Mouse (Mus musculus) neural tube, embryonic 12.5 days (tissue): ENCODE data around the gene Efemp2. TPM values are rescaled to one million over a fixed set of nuclear protein-coding genes. Genes with fewer than 3 reads are reported as not detected.
"Not testable (repeated sequence)": the region's sequence is repeated elsewhere in the genome, so short reads cannot be mapped to it uniquely, and the experiment has no call there.

Source experiments
- ATAC-seq: fragments of 200-750 bp; cut with Nextera tagmentation; 2 replicates; pipeline ENCODE4 v1.8.0; 2017; ENCODE audit warnings: low read depth, mild to moderate bottlenecking, moderate TSS enrichment, moderate library complexity; ENCODE audit not compliant: low FRiP score
- H3K27ac ChIP-seq: fragments of 300-500 bp; sonication (generic); 2 replicates; pipeline ENCODE4 v1.5.1; 2016
- H3K27me3 ChIP-seq: fragments of 300-500 bp; sonication (generic); replicated peaks from 2 replicates; pipeline ENCODE4 v1.6.1; 2016; ENCODE audit warnings: mild to moderate bottlenecking
- H3K36me3 ChIP-seq: fragments of 300-500 bp; sonication (generic); 2 replicates; pipeline ENCODE4 v1.6.1; 2016; ENCODE audit warnings: mild to moderate bottlenecking
- H3K4me1 ChIP-seq: fragments of 300-500 bp; sonication (generic); 2 replicates; pipeline ENCODE4 v1.6.1; 2016
- H3K4me2 ChIP-seq: fragments of 300-500 bp; sonication (generic); replicated peaks from 2 replicates; pipeline ENCODE4 v1.6.1; 2016; ENCODE audit warnings: mild to moderate bottlenecking
- H3K4me3 ChIP-seq: fragments of 300-500 bp; sonication (generic); 2 replicates; pipeline ENCODE4 v1.5.1; 2016
- H3K9ac ChIP-seq: fragments of 300-500 bp; sonication (generic); 2 replicates; pipeline ENCODE4 v1.6.1; 2016; ENCODE audit warnings: mild to moderate bottlenecking
- H3K9me3 ChIP-seq: fragments of 300-500 bp; sonication (generic); 2 replicates; pipeline ENCODE4 v1.6.1; 2016; ENCODE audit warnings: mild to moderate bottlenecking
- WGBS: fragments of 180-500 bp; shearing (Covaris S2); methylation state at CpG from one replicate; pipeline ENCODE4 v1.1.7; 2016; 5-methylcytosine and 5-hydroxymethylcytosine counted together
- polyA plus RNA-seq: library from polyadenylated mRNA; unstranded; fragments of >200 nt; fragmentation: Nextera tagmentation; extraction: Ambion mirVana; gene quantifications from 2 replicates; pipeline ENCODE4 v1.2.1, GENCODE M21; 2016

The Efemp2 gene
- polyA plus RNA-seq, 1 experiment from 2014 or later = 58.3 TPM

GRCm38 (mm10) chr19:5484496-5484895 is 10.7 kb downstream of the Efemp2 start:
- H3K27me3 ChIP-seq = no peaks in the 10 kb centered on the region
- H3K9me3 ChIP-seq = no peaks in the 10 kb centered on the region
- 87% methylated on average over 5 of the region's 5 CpGs for WGBS
- H3K4me2 ChIP-seq = no peak overlapping the region
- H3K9ac ChIP-seq = no peak overlapping the region
- no peak overlapping the region for H3K27ac ChIP-seq
- H3K4me3 ChIP-seq = no peak overlapping the region
- H3K36me3 ChIP-seq = peaks cover 53% of the 10 kb centered on the region
- peaks cover 12% of the 10 kb centered on the region for H3K4me1 ChIP-seq
- ATAC-seq = no peak

- peaks cover 53% of the 10 kb centered on the region for H3K36me3 ChIP-seq
- no peak for ATAC-seq
- no peaks in the 10 kb centered on the region for H3K27me3 ChIP-seq
- no peak overlapping the region for H3K4me3 ChIP-seq
- WGBS = 96% methylated on average over 8 of the region's 8 CpGs
- no peaks in the 10 kb centered on the region for H3K9me3 ChIP-seq
- H3K4me2 ChIP-seq = no peak overlapping the region
- H3K9ac ChIP-seq = no peak overlapping the region
- H3K27ac ChIP-seq = no peak overlapping the region
- peaks cover 12% of the 10 kb centered on the region for H3K4me1 ChIP-seq
These were observed 11.6 kb downstream of the Efemp2 start for GRCm38 (mm10) chr19:5485371-5485770.

DNA sequence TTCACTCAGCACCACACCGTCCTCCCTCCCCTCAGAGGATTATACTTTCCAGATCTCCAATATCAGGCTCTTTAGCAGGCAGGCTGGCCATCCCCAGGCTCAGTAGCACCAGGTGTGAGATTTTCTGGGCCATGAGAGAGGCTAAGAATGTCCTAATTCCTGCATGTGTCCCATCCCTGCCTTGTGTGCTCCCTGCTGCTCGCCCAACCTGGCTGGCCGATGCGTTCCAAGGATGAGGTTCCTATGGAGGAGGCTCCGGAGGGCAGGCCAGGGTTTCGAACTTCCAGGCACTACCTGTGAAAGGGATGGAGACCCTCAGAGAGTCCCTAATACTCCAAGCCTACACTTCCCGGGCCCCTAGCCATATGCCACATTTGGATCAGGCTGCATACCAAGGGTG is 12.1 kb downstream of the Efemp2 start:
- ATAC-seq = no peak
- H3K36me3 ChIP-seq = peaks cover 48% of the 10 kb centered on the region
- no peaks in the 10 kb centered on the region for H3K27me3 ChIP-seq
- H3K9ac ChIP-seq = no peak overlapping the region
- H3K9me3 ChIP-seq = no peaks in the 10 kb centered on the region
- no peak overlapping the region for H3K4me3 ChIP-seq
- no peak overlapping the region for H3K27ac ChIP-seq
- peaks cover 12% of the 10 kb centered on the region for H3K4me1 ChIP-seq
- WGBS = 94% methylated on average over 7 of the region's 7 CpGs
- no peak overlapping the region for H3K4me2 ChIP-seq

DNA sequence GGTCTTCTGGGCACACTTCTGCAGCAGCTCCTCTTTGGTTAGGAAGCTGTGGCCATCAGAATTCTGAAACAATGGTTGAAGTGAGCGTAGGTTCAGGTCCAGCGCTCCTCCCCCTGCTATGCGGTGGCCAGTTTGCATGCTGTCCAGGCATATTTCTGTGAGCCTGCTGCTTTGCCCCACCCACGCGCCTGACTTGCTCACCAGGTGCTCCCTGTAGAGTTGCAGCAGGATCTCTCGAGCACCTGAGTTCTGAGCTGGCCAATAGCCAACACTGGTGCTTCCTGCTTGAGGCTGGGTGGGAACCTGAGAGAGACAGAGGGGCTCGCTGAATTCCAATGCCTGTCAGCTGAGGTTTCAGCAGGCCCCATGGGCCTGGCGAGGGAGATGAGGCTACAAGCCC is 12.5 kb downstream of the Efemp2 start:
- ATAC-seq = no peak
- Histone ChIP-seq H3K9me3 (no peaks in the 10 kb centered on the region), H3K4me3 (no peak overlapping the region), H3K4me2 (no peak overlapping the region; the same call in 1 of the 2 replicates), H3K4me1 (peaks cover 12% of the 10 kb centered on the region), H3K36me3 (peaks cover 48% of the 10 kb centered on the region), H3K27me3 (no peaks in the 10 kb centered on the region), H3K9ac (0 out of 2 replicates have a peak overlapping the region, but pooled peaks have one; percentile 21), H3K27ac (no peak overlapping the region)
- 93% methylated on average over 8 of the region's 8 CpGs for WGBS

- ATAC-seq = no peak
- H3K27me3 ChIP-seq = no peaks in the 10 kb centered on the region
- H3K36me3 ChIP-seq = peaks cover 43% of the 10 kb centered on the region
- 88% methylated on average over 4 of the region's 4 CpGs for WGBS
- H3K9me3 ChIP-seq = no peaks in the 10 kb centered on the region
- peaks cover 13% of the 10 kb centered on the region for H3K4me1 ChIP-seq
- H3K27ac ChIP-seq = no peak overlapping the region
- peak overlapping the region; percentile 69 for H3K4me2 ChIP-seq
- H3K9ac ChIP-seq = 0 out of 2 replicates have a peak overlapping the region, but pooled peaks have one; percentile 21
- H3K4me3 ChIP-seq = no peak overlapping the region
These were observed 13.0 kb downstream of the Efemp2 start for GRCm38 (mm10) chr19:5486771-5487170.

- peak within 1 kb of the TSS; percentile 41 for H3K4me3 ChIP-seq
- no peaks in the 10 kb centered on the region for H3K9me3 ChIP-seq
- ATAC-seq = peak; percentile 46
- H3K27ac ChIP-seq = peak within 1 kb of the TSS; percentile 97
- H3K4me1 ChIP-seq = peaks cover 25% of the 10 kb centered on the region
- peaks cover 43% of the 10 kb centered on the region for H3K36me3 ChIP-seq
- WGBS = 1% methylated on average over 39 of the region's 39 CpGs
- no peaks in the 10 kb centered on the region for H3K27me3 ChIP-seq
- peak within 1 kb of the TSS; percentile 69 for H3K4me2 ChIP-seq
- peak within 1 kb of the TSS; percentile 62 for H3K9ac ChIP-seq
These were observed 14.2 kb downstream of the Efemp2 start, which contains the start of gene Mus81 for GRCm38 (mm10) chr19:5487768-5488550. TSS of gene Mus81 (minus strand) at chr19:5488402.

DNA sequence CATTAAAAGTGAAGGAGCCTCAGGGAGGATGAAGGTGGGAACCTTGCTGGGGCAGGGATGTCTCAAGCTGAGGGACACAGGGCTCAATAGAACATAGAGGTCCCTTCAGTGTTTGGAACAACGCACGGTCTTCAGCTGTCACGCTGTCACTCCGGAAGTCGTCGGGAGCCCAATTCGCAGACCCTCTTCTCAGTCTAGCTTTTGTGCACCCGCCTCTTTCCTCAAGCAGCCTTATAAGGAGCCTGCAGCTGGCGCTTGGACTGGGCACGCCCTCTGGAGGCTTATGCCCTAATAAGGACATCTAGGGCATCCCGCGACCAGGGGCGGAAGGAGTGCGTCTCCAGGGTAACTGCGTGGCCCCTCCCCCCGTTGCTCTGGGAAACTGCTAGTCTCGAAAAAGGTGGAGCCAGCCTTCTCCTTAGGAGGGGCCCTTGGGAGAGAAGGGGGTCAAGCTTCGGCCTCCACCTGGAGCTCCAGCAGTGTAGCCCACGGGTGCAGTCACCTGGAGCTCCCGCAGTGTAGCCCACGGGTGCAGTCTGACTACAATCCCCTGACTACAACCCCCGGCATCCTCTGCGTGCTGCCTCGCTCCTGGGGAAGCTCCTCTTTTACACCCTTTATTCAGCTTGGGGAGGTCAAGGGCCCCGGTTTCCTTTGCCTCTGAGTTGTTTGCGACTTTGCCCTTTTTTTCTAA is 15.3 kb downstream of the Efemp2 start:
- H3K4me3 ChIP-seq = peak overlapping the region; percentile 41
- under 1% methylated on average over 26 of the region's 26 CpGs for WGBS

GRCm38 (mm10) chr19:5489721-5490120 is 16.0 kb downstream of the Efemp2 start:
- H3K4me3 ChIP-seq, H3K27me3 ChIP-seq, H3K9me3 ChIP-seq, H3K9ac ChIP-seq, ATAC-seq: not testable (repeated sequence)
- 55% methylated on average over 10 of the region's 10 CpGs for WGBS
- H3K4me2 ChIP-seq = peak overlapping the region; percentile 82
- peak overlapping the region; percentile 99; the same call in 1 of the 2 replicates for H3K27ac ChIP-seq
- peaks cover 26% of the 10 kb centered on the region for H3K4me1 ChIP-seq
- peaks cover 43% of the 10 kb centered on the region for H3K36me3 ChIP-seq

More for the DNA sequence above, 15.3 kb downstream of the Efemp2 start:
- ATAC-seq = peak; percentile 78
- H3K9ac ChIP-seq = peak overlapping the region; percentile 62
- no peaks in the 10 kb centered on the region for H3K9me3 ChIP-seq
- peaks cover 43% of the 10 kb centered on the region for H3K36me3 ChIP-seq
- H3K4me2 ChIP-seq = peak overlapping the region; percentile 69
- peak overlapping the region; percentile 97 for H3K27ac ChIP-seq
- no peaks in the 10 kb centered on the region for H3K27me3 ChIP-seq
- peaks cover 26% of the 10 kb centered on the region for H3K4me1 ChIP-seq

- ATAC-seq = peak; percentile 67
- peak within 1 kb of the TSS; percentile 93 for H3K4me3 ChIP-seq
- peaks cover 26% of the 10 kb centered on the region for H3K4me1 ChIP-seq
- H3K9ac ChIP-seq = peak within 1 kb of the TSS; percentile 91
- H3K4me2 ChIP-seq = peak within 1 kb of the TSS; percentile 82
- H3K27ac ChIP-seq = peak within 1 kb of the TSS; percentile 99
- WGBS = under 1% methylated on average over 62 of the region's 62 CpGs
- H3K9me3 ChIP-seq = no peaks in the 10 kb centered on the region
- H3K36me3 ChIP-seq = peaks cover 40% of the 10 kb centered on the region
- H3K27me3 ChIP-seq = no peaks in the 10 kb centered on the region
These were observed 16.7 kb downstream of the Efemp2 start, which contains the start of gene Cfl1 for GRCm38 (mm10) chr19:5490313-5490897. TSS of gene Cfl1 (plus strand) at chr19:5490455.

GRCm38 (mm10) chr19:5490898-5491708 is 17.3 kb downstream of the Efemp2 start:
- ATAC-seq = peak; percentile 45
- under 1% methylated on average over 59 of the region's 59 CpGs for WGBS
- Histone ChIP-seq H3K9ac (peak overlapping the region; percentile 91), H3K27me3 (no peaks in the 10 kb centered on the region), H3K4me2 (peak overlapping the region; percentile 82), H3K36me3 (peaks cover 41% of the 10 kb centered on the region), H3K4me1 (peaks cover 26% of the 10 kb centered on the region), H3K9me3 (no peaks in the 10 kb centered on the region), H3K27ac (peak overlapping the region; percentile 99), H3K4me3 (peak overlapping the region; percentile 93)

- Histone ChIP-seq H3K4me2 (peak overlapping the region; percentile 82), H3K4me1 (peaks cover 16% of the 10 kb centered on the region), H3K36me3 (peaks cover 53% of the 10 kb centered on the region), H3K27me3 (no peaks in the 10 kb centered on the region), H3K9ac (no peak overlapping the region), H3K9me3 (no peaks in the 10 kb centered on the region), H3K4me3 (peak overlapping the region; percentile 3; the same call in 1 of the 2 replicates), H3K27ac (no peak overlapping the region)
- no peak for ATAC-seq
- 90% methylated on average over 4 of the region's 4 CpGs for WGBS
These were observed 18.9 kb downstream of the Efemp2 start for GRCm38 (mm10) chr19:5492641-5493040.
